In genomic region chr8:110944276-110944876, GRCm38 (mm10) we compare ENCODE assay signal across 19 mouse cellular contexts. TPM values are rescaled to one million over a fixed set of nuclear protein-coding genes. Genes with fewer than 3 reads are reported as not detected.
DNase-seq lines count a peak whose midpoint lies in the region; ATAC-seq lines count a peak whose summit lies in the region.
"Had no signal": no experiment of that assay in that cellular context is flagged by ENCODE, and none has a peak within 500 bp of the region (broad histone marks: within the 10 kb centered on the region; RNA-seq: fewer than 3 reads in every experiment).

No protein-coding gene starts in this region.

- peak; percentile 87 for ATAC-seq in megakaryocyte, adult 5-6 weeks (ENCODE audit: poor library complexity, severe bottlenecking)
- no peak for ATAC-seq in forebrain, embryonic 16.5 days
- no peak for ATAC-seq in erythroid progenitor cell, adult 5-6 weeks (replicated peaks; ENCODE audit: low FRiP score, poor library complexity, severe bottlenecking)
- ATAC-seq: intestine, embryonic 15.5 days; midbrain, embryonic 15.5 days had no signal

- no peak overlapping the region for H3K4me2 ChIP-seq in forebrain, embryonic 16.5 days (ENCODE audit: low read length)
- H3K4me2 ChIP-seq: intestine, embryonic 15.5 days; midbrain, embryonic 15.5 days had no signal

- H3K4me1 ChIP-seq in forebrain, embryonic 16.5 days (replicated peaks; ENCODE audit: control insufficient read depth, insufficient read depth, low read length) = peaks cover 3% of the 10 kb centered on the region; the same call in 1 of the 2 replicates
- H3K4me1 ChIP-seq: intestine, embryonic 15.5 days; midbrain, embryonic 15.5 days had no signal

- no peaks in the 10 kb centered on the region for H3K36me3 ChIP-seq in forebrain, embryonic 16.5 days (ENCODE audit: control insufficient read depth, insufficient read depth)
- H3K36me3 ChIP-seq: intestine, embryonic 15.5 days; midbrain, embryonic 15.5 days had no signal

- no peak overlapping the region for H3K4me3 ChIP-seq in forebrain, embryonic 16.5 days (replicated peaks; ENCODE audit: low read length)
- H3K4me3 ChIP-seq: intestine, embryonic 15.5 days; layer of hippocampus, adult 2 months; midbrain, embryonic 15.5 days had no signal

- no peaks in the 10 kb centered on the region for H3K27me3 ChIP-seq in forebrain, embryonic 16.5 days (replicated peaks; ENCODE audit: control insufficient read depth, insufficient read depth, low read length)
- H3K27me3 ChIP-seq: intestine, embryonic 15.5 days; midbrain, embryonic 15.5 days had no signal

- no peaks in the 10 kb centered on the region for H3K9me3 ChIP-seq in forebrain, embryonic 16.5 days (ENCODE audit: control insufficient read depth, low read length)
- H3K9me3 ChIP-seq: intestine, embryonic 15.5 days; midbrain, embryonic 15.5 days had no signal

- WGBS in forebrain, embryonic 16.5 days = 91% methylated on average over 7 of the region's 7 CpGs

- peak; percentile 55 for DNase-seq in heart, adult 18-20 months
- DNase-seq in heart, adult 11 months = no peak
- DNase-seq in 3T3-L1 (ENCODE audit: low read depth, low spot score) = peak; percentile 93
- DNase-seq in fibroblast of lung, adult 2 months (ENCODE audit: low read depth) = peak; percentile 90
- DNase-seq in cerebellum, adult 11-12 months = no peak
- DNase-seq: adrenal gland, postnatal 25 days; cerebellum, postnatal 14 days; liver; lung, adult 18-20 months; right cerebral cortex, postnatal 14 days; thymus, postnatal 4 days had no signal

- H3K9ac ChIP-seq in forebrain, embryonic 16.5 days (replicated peaks; ENCODE audit: low read depth, low read length) = no peak overlapping the region
- H3K9ac ChIP-seq: intestine, embryonic 15.5 days; midbrain, embryonic 15.5 days had no signal

- H3K27ac ChIP-seq in forebrain, embryonic 16.5 days (ENCODE audit: low read length) = no peak overlapping the region
- H3K27ac ChIP-seq: intestine, embryonic 15.5 days; kidney, postnatal 0 days; layer of hippocampus, adult 2 months; macrophage; midbrain, embryonic 15.5 days had no signal

RNA-seq across cellular contexts. Expression of gene St3gal2, which starts 24.7 kb away (rescaled TPM):
- total RNA-seq in heart, adult 18-20 months (2021) = 10 to 100 TPM; 20.9 to 23.3 TPM
- 23.1 and 25.0 TPM in 2 replicates for total RNA-seq in megakaryocyte, adult 5-6 weeks (2015)
- 15.2 and 17.0 TPM in 2 replicates for total RNA-seq in megakaryocyte, adult 5-6 weeks (2017)
- 24.7 and 25.2 TPM in 2 replicates for polyA plus RNA-seq in forebrain, embryonic 16.5 days (2015; fragmentation: Nextera tagmentation; extraction: Ambion mirVana)
- 30.6 and 40.0 TPM in 2 replicates for total RNA-seq in erythroid progenitor cell, adult 5-6 weeks (2015; ENCODE audit: low replicate concordance)
- total RNA-seq in erythroid progenitor cell, adult 5-6 weeks (2017; ENCODE audit: low replicate concordance) = 34.0 and 40.6 TPM in 2 replicates

RNA-seq across cellular contexts. Expression of gene Fuk, which starts 42.1 kb away (rescaled TPM):
- total RNA-seq in heart, adult 18-20 months (2021) = 1 to 10 TPM; 5.2 to 5.5 TPM
- total RNA-seq in megakaryocyte, adult 5-6 weeks (2015) = 1.5 and 3.4 TPM in 2 replicates
- 3.7 TPM in 2 replicates for total RNA-seq in megakaryocyte, adult 5-6 weeks (2017)
- 8.2 and 8.4 TPM in 2 replicates for polyA plus RNA-seq in forebrain, embryonic 16.5 days (2015; fragmentation: Nextera tagmentation; extraction: Ambion mirVana)
- total RNA-seq in erythroid progenitor cell, adult 5-6 weeks (2015; ENCODE audit: low replicate concordance) = 0.42 TPM in 1 of 2 replicates, not detected in the other
- total RNA-seq in erythroid progenitor cell, adult 5-6 weeks (2017; ENCODE audit: low replicate concordance) = 0.51 and 1.4 TPM in 2 replicates

RNA-seq across cellular contexts. Expression of gene Ddx19a, which starts 53.2 kb away (rescaled TPM):
- 10 to 100 TPM; 33.3 to 35.1 TPM for total RNA-seq in heart, adult 18-20 months (2021)
- total RNA-seq in megakaryocyte, adult 5-6 weeks (2015) = 41.4 and 44.5 TPM in 2 replicates
- 22.4 and 32.5 TPM in 2 replicates for total RNA-seq in megakaryocyte, adult 5-6 weeks (2017)
- 11.7 and 11.9 TPM in 2 replicates for polyA plus RNA-seq in forebrain, embryonic 16.5 days (2015; fragmentation: Nextera tagmentation; extraction: Ambion mirVana)
- total RNA-seq in erythroid progenitor cell, adult 5-6 weeks (2015; ENCODE audit: low replicate concordance) = 45.4 and 49.9 TPM in 2 replicates
- total RNA-seq in erythroid progenitor cell, adult 5-6 weeks (2017; ENCODE audit: low replicate concordance) = 22.5 and 28.8 TPM in 2 replicates

Comparison
In these comparisons a context has a peak if more than half of its experiments do, and no peak if none do; other contexts are left out.
1. DNase-seq: peak in heart, adult 18-20 months (2 of 2), 3T3-L1 (single experiment) and fibroblast of lung, adult 2 months (single experiment); none in heart, adult 11 months (single experiment) and cerebellum, adult 11-12 months (single experiment).